Mouse (Mus musculus) lung, postnatal 0 days (tissue): ENCODE data around the gene Hivep2. TPM values are rescaled to one million over a fixed set of nuclear protein-coding genes. Genes with fewer than 3 reads are reported as not detected.

Experiments
- ATAC-seq: fragments of 200-750 bp; cut with Nextera tagmentation; 2 replicates; pipeline ENCODE4 v1.8.0; 2017; ENCODE audit warnings: moderate library complexity
- DNase-seq: peaks from one replicate; pipeline ENCODE4 v3.0.0-alpha.2; 2016; ENCODE audit warnings: low spot score
- H3K27ac ChIP-seq: fragments of 300-500 bp; sonication (generic); 2 replicates; pipeline ENCODE4 v1.5.1; 2014; ENCODE audit warnings: antibody characterized with exemption, mild to moderate bottlenecking, low read length, mixed read lengths
- H3K27me3 ChIP-seq: fragments of 300-500 bp; sonication (generic); replicated peaks from 2 replicates; pipeline ENCODE4 v1.6.1; 2014; ENCODE audit warnings: low read length, mixed read lengths; ENCODE audit not compliant: insufficient read depth
- H3K36me3 ChIP-seq: fragments of 300-500 bp; sonication (generic); 2 replicates; pipeline ENCODE4 v1.6.1; 2014; ENCODE audit warnings: low read length, mixed read lengths; ENCODE audit not compliant: insufficient read depth
- H3K4me1 ChIP-seq: fragments of 300-500 bp; sonication (generic); 2 replicates; pipeline ENCODE4 v1.6.1; 2014; ENCODE audit warnings: antibody characterized with exemption, low read depth, low read length, mixed read lengths; ENCODE audit not compliant: insufficient read depth
- H3K4me2 ChIP-seq: fragments of 300-500 bp; sonication (generic); replicated peaks from 2 replicates; pipeline ENCODE4 v1.6.1; 2014; ENCODE audit warnings: low read depth, mild to moderate bottlenecking, low read length, moderate library complexity, mixed read lengths
- H3K4me3 ChIP-seq: fragments of 300-500 bp; sonication (generic); 2 replicates; pipeline ENCODE4 v1.5.1; 2014; ENCODE audit warnings: low read depth, low read length
- H3K9ac ChIP-seq: fragments of 300-500 bp; sonication (generic); replicated peaks from 2 replicates; pipeline ENCODE4 v1.6.1; 2014; ENCODE audit warnings: low read depth, mild to moderate bottlenecking
- H3K9me3 ChIP-seq: fragments of 300-500 bp; sonication (generic); 2 replicates; pipeline ENCODE4 v1.6.1; 2016; ENCODE audit warnings: low read length, mixed read lengths
- CTCF ChIP-seq: IDR thresholded peaks from 2 replicates; pipeline ENCODE4 v1.5.1; 2016; ENCODE audit warnings: antibody characterized with exemption, mild to moderate bottlenecking
- EP300 ChIP-seq: IDR thresholded peaks from 2 replicates; pipeline ENCODE4 v1.6.1; 2016; ENCODE audit warnings: antibody characterized with exemption, mild to moderate bottlenecking, control low read depth
- WGBS: fragments of 180-500 bp; shearing (Covaris S2); extraction: QIAGEN DNeasy Blood & Tissue Kit; methylation state at CpG from one replicate; pipeline ENCODE4 v1.1.7; 2014; 5-methylcytosine and 5-hydroxymethylcytosine counted together
- polyA plus RNA-seq: library from polyadenylated mRNA; unstranded; fragments of >200 nt; fragmentation: Nextera tagmentation; extraction: Ambion mirVana; gene quantifications from 2 replicates; pipeline ENCODE4 v1.2.1, GENCODE M21; 2015

Gene Hivep2
- polyA plus RNA-seq, 1 experiment from 2014 or later = 4.5 TPM

GRCm38 (mm10) chr10:14107980-14108671, 142.3 kb downstream of the Hivep2 start:
- no peaks in the 10 kb centered on the region for H3K4me1 ChIP-seq
- TF ChIP-seq EP300 (no peak), CTCF (no peak)
- H3K9me3 ChIP-seq = no peaks in the 10 kb centered on the region
- H3K4me2 ChIP-seq = no peak overlapping the region
- no peak overlapping the region for H3K4me3 ChIP-seq
- DNase-seq (no peak), ATAC-seq (no peak)
- no peaks in the 10 kb centered on the region for H3K36me3 ChIP-seq
- WGBS = 18% methylated on average over 7 of the region's 7 CpGs
- no peaks in the 10 kb centered on the region for H3K27me3 ChIP-seq
- H3K27ac ChIP-seq = no peak overlapping the region
- no peak overlapping the region for H3K9ac ChIP-seq

- WGBS = 52% methylated on average over 4 of the region's 4 CpGs
- H3K9ac ChIP-seq = no peak overlapping the region
- no peaks in the 10 kb centered on the region for H3K4me1 ChIP-seq
- TF ChIP-seq EP300 (no peak), CTCF (no peak)
- ATAC-seq (no peak), DNase-seq (no peak)
- no peak overlapping the region for H3K4me3 ChIP-seq
- no peaks in the 10 kb centered on the region for H3K9me3 ChIP-seq
- H3K27me3 ChIP-seq = no peaks in the 10 kb centered on the region
- no peak overlapping the region for H3K27ac ChIP-seq
- no peaks in the 10 kb centered on the region for H3K36me3 ChIP-seq
- no peak overlapping the region for H3K4me2 ChIP-seq
Observed at GRCm38 (mm10) chr10:14115846-14116245, 150.0 kb downstream of the Hivep2 start.

GRCm38 (mm10) chr10:14116978-14117377, 151.1 kb downstream of the Hivep2 start:
- ATAC-seq (no peak), DNase-seq (no peak)
- H3K9me3 ChIP-seq = no peaks in the 10 kb centered on the region
- no peak overlapping the region for H3K4me2 ChIP-seq
- no peak overlapping the region for H3K4me3 ChIP-seq
- no peaks in the 10 kb centered on the region for H3K27me3 ChIP-seq
- no peak for TF ChIP-seq EP300
- TF ChIP-seq CTCF = no peak
- H3K36me3 ChIP-seq = no peaks in the 10 kb centered on the region
- no peak overlapping the region for H3K27ac ChIP-seq
- WGBS = 76% methylated on average over 5 of the region's 5 CpGs
- H3K4me1 ChIP-seq = no peaks in the 10 kb centered on the region
- no peak overlapping the region for H3K9ac ChIP-seq

DNA sequence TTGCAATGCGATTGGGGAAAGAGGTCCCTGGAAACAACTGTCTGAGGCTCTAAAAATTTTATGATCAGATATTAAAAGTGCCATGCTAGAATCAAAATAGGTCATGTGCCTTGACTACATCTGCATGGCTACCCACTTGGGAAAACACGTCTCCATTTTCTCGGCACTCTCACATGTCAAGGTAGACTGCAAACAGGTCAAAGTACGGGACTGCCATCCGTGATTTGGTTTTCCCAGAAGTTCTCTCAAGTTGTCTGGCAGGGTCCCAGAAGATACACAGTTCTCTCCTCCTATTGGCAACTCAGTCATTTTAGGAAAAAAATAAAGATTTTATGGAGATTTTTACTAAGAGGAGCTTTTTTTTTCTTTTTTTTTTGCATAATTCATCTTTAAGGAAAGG, 153.3 kb downstream of the Hivep2 start:
- no peak for ATAC-seq
- Histone ChIP-seq H3K4me2 (no peak overlapping the region), H3K9me3 (no peaks in the 10 kb centered on the region), H3K9ac (no peak overlapping the region), H3K4me1 (no peaks in the 10 kb centered on the region), H3K36me3 (no peaks in the 10 kb centered on the region), H3K4me3 (no peak overlapping the region), H3K27me3 (no peaks in the 10 kb centered on the region), H3K27ac (no peak overlapping the region)
- WGBS = 87% methylated on average over 5 of the region's 5 CpGs
- no peak for TF ChIP-seq CTCF
- no peak for TF ChIP-seq EP300
- DNase-seq = no peak

DNA sequence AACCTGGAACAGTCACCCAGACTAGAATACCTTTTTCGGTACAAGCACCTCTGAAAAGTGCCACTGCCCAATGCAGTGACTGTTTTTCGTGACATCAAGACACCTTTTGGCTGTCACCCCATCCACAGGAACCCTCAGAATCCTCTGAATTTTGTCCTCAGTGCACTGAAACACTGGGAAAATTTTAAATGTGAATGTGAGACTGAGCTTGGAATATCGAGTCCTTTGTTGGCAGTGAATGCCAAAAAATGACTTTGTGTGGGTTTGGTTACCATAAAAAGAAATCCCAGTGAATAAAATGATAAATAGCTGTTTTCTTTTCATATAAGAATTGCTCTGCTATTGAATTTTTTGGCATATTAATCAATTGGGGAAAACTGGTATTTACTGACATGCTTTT, 154.6 kb downstream of the Hivep2 start:
- WGBS = 89% methylated on average over 3 of the region's 3 CpGs
- Histone ChIP-seq H3K27me3 (no peaks in the 10 kb centered on the region), H3K9ac (no peak overlapping the region), H3K4me1 (no peaks in the 10 kb centered on the region), H3K36me3 (no peaks in the 10 kb centered on the region), H3K4me2 (no peak overlapping the region), H3K9me3 (no peaks in the 10 kb centered on the region), H3K4me3 (no peak overlapping the region), H3K27ac (no peak overlapping the region)
- TF ChIP-seq EP300 (no peak), CTCF (no peak)
- no peak for DNase-seq
- no peak for ATAC-seq

DNA sequence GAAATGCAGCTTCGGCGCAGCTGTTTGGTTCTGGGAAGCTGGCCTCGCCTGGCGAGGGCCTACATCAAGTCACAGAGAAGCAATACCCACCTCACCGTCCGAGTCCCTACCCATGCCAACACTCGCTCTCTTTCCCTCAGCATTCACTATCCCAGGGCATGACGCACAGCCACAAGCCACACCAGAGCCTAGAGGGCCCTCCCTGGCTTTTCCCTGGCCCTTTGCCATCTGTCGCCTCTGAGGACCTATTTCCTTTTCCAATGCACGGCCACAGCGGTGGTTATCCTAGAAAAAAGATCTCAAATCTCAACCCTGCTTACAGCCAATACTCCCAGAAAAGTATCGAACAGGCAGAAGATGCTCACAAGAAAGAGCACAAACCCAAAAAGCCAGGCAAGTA, 162.0 kb downstream of the Hivep2 start:
- Histone ChIP-seq H3K9me3 (no peaks in the 10 kb centered on the region), H3K9ac (no peak overlapping the region), H3K4me1 (no peaks in the 10 kb centered on the region), H3K27ac (no peak overlapping the region), H3K36me3 (peaks cover 9% of the 10 kb centered on the region), H3K4me3 (no peak overlapping the region), H3K4me2 (no peak overlapping the region), H3K27me3 (no peaks in the 10 kb centered on the region)
- TF ChIP-seq CTCF (no peak), EP300 (no peak)
- ATAC-seq (no peak), DNase-seq (no peak)
- 90% methylated on average over 12 of the region's 12 CpGs for WGBS

GRCm38 (mm10) chr10:14130270-14130669, 164.4 kb downstream of the Hivep2 start:
- no peak overlapping the region for H3K4me3 ChIP-seq
- no peak overlapping the region for H3K4me2 ChIP-seq
- H3K4me1 ChIP-seq = no peaks in the 10 kb centered on the region
- no peak for TF ChIP-seq EP300
- no peak for TF ChIP-seq CTCF
- ATAC-seq (no peak), DNase-seq (no peak)
- H3K27ac ChIP-seq = no peak overlapping the region
- 84% methylated on average over 8 of the region's 8 CpGs for WGBS
- no peak overlapping the region for H3K9ac ChIP-seq
- H3K36me3 ChIP-seq = peaks cover 10% of the 10 kb centered on the region
- H3K27me3 ChIP-seq = no peaks in the 10 kb centered on the region
- no peaks in the 10 kb centered on the region for H3K9me3 ChIP-seq
